Mouse (Mus musculus) embryo, embryonic 11.5 days (tissue): ENCODE results near the gene Mcm9.

ENCODE experiments used
- DNase-seq: peaks from one replicate; pipeline ENCODE4 v3.0.0-alpha.2; 2012; ENCODE audit warnings: low read depth, low spot score

Mcm9 gene

GRCm38 (mm10) chr10:53580621-53581081 is 49.6 kb downstream of the Mcm9 start:
- no peak for DNase-seq

GRCm38 (mm10) chr10:53580137-53580536 is 50.1 kb downstream of the Mcm9 start:
- no peak for DNase-seq

GRCm38 (mm10) chr10:53568531-53568930 is 61.7 kb downstream of the Mcm9 start:
- no peak for DNase-seq

- DNase-seq = no peak
These were observed 64.7 kb downstream of the Mcm9 start for GRCm38 (mm10) chr10:53565538-53565937.

- no peak for DNase-seq
These were observed 68.2 kb downstream of the Mcm9 start for GRCm38 (mm10) chr10:53562001-53562400.

- DNase-seq = no peak
These were observed 92.6 kb downstream of the Mcm9 start for GRCm38 (mm10) chr10:53537596-53537995.

GRCm38 (mm10) chr10:53532297-53532696 is 97.9 kb downstream of the Mcm9 start:
- no peak for DNase-seq

- peak; percentile 50 for DNase-seq
These were observed 102.1 kb downstream of the Mcm9 start for GRCm38 (mm10) chr10:53527838-53528773.

GRCm38 (mm10) chr10:53527344-53527743 is 102.9 kb downstream of the Mcm9 start:
- no peak for DNase-seq

- no peak for DNase-seq
These were observed 103.9 kb downstream of the Mcm9 start for GRCm38 (mm10) chr10:53526350-53526749.

- no peak for DNase-seq
These were observed 104.8 kb downstream of the Mcm9 start for GRCm38 (mm10) chr10:53525265-53525976.

GRCm38 (mm10) chr10:53519068-53519954 is 110.9 kb downstream of the Mcm9 start:
- DNase-seq = no peak

- DNase-seq = no peak
These were observed 111.7 kb downstream of the Mcm9 start for GRCm38 (mm10) chr10:53518599-53518913.

GRCm38 (mm10) chr10:53517770-53518598 is 112.3 kb downstream of the Mcm9 start:
- DNase-seq = no peak

GRCm38 (mm10) chr10:53512491-53512890 is 117.7 kb downstream of the Mcm9 start:
- no peak for DNase-seq

- no peak for DNase-seq
These were observed 121.0 kb downstream of the Mcm9 start for GRCm38 (mm10) chr10:53509158-53509773.

- no peak for DNase-seq
These were observed 121.6 kb downstream of the Mcm9 start for GRCm38 (mm10) chr10:53508676-53509075.

GRCm38 (mm10) chr10:53505526-53505925 is 124.7 kb downstream of the Mcm9 start:
- DNase-seq = no peak

- DNase-seq = no peak
These were observed 125.2 kb downstream of the Mcm9 start for GRCm38 (mm10) chr10:53505069-53505468.
